Mouse (Mus musculus) midbrain, embryonic 12.5 days (tissue): ENCODE measurements around the gene 1500009L16Rik. TPM values are rescaled to one million over a fixed set of nuclear protein-coding genes. Genes with fewer than 3 reads are reported as not detected.

Experiments used
- ATAC-seq: fragments of 200-750 bp; cut with Nextera tagmentation; 2 replicates; pipeline ENCODE4 v1.8.0; 2017; ENCODE audit warnings: low read depth, moderate TSS enrichment, moderate library complexity; ENCODE audit not compliant: low FRiP score
- H3K27ac ChIP-seq: fragments of 300-500 bp; sonication (generic); replicated peaks from 2 replicates; pipeline ENCODE4 v1.5.1; 2016; ENCODE audit warnings: mild to moderate bottlenecking
- H3K27me3 ChIP-seq: fragments of 300-500 bp; sonication (generic); 2 replicates; pipeline ENCODE4 v1.6.1; 2016; ENCODE audit warnings: mild to moderate bottlenecking
- H3K36me3 ChIP-seq: fragments of 300-500 bp; sonication (generic); 2 replicates; pipeline ENCODE4 v1.6.1; 2016
- H3K4me1 ChIP-seq: fragments of 300-500 bp; sonication (generic); 2 replicates; pipeline ENCODE4 v1.6.1; 2016
- H3K4me2 ChIP-seq: fragments of 300-500 bp; sonication (generic); replicated peaks from 2 replicates; pipeline ENCODE4 v1.6.1; 2016; ENCODE audit warnings: mild to moderate bottlenecking, moderate library complexity
- H3K4me3 ChIP-seq: fragments of 300-500 bp; sonication (generic); 2 replicates; pipeline ENCODE4 v1.5.1; 2016; ENCODE audit warnings: mild to moderate bottlenecking
- H3K9ac ChIP-seq: fragments of 300-500 bp; sonication (generic); replicated peaks from 2 replicates; pipeline ENCODE4 v1.6.1; 2016; ENCODE audit warnings: mild to moderate bottlenecking, moderate library complexity
- H3K9me3 ChIP-seq: fragments of 300-500 bp; sonication (generic); 2 replicates; pipeline ENCODE4 v1.6.1; 2016; ENCODE audit warnings: mild to moderate bottlenecking
- WGBS: fragments of 180-500 bp; shearing (Covaris S2); methylation state at CpG from one replicate; pipeline ENCODE4 v1.1.7; 2016; 5-methylcytosine and 5-hydroxymethylcytosine counted together
- polyA plus RNA-seq: library from polyadenylated mRNA; unstranded; fragments of >200 nt; fragmentation: Nextera tagmentation; extraction: Ambion mirVana; gene quantifications from 2 replicates; pipeline ENCODE4 v1.2.1, GENCODE M21; 2016

Gene 1500009L16Rik
- polyA plus RNA-seq, 1 experiment from 2014 or later: 40.8 TPM

GRCm38 (mm10) chr10:83766882-83767281 lies 44.2 kb downstream of the 1500009L16Rik start:
- no peak overlapping the region for H3K4me2 ChIP-seq
- no peak overlapping the region for H3K4me3 ChIP-seq
- H3K27me3 ChIP-seq: no peaks in the 10 kb centered on the region
- no peak overlapping the region for H3K9ac ChIP-seq
- no peak overlapping the region for H3K27ac ChIP-seq
- H3K4me1 ChIP-seq: no peaks in the 10 kb centered on the region
- peaks cover 3% of the 10 kb centered on the region; the same call in 1 of the 2 replicates for H3K9me3 ChIP-seq
- no peak for ATAC-seq
- 0 out of 2 replicates have a peak, but pooled peaks cover 1% of the 10 kb centered on the region for H3K36me3 ChIP-seq

GRCm38 (mm10) chr10:83776272-83776878 lies 53.7 kb downstream of the 1500009L16Rik start:
- Histone ChIP-seq H3K4me1 (no peaks in the 10 kb centered on the region), H3K4me2 (no peak overlapping the region), H3K27ac (no peak overlapping the region), H3K27me3 (no peaks in the 10 kb centered on the region), H3K9ac (no peak overlapping the region), H3K9me3 (0 out of 2 replicates have a peak, but pooled peaks cover 5% of the 10 kb centered on the region), H3K4me3 (no peak overlapping the region), H3K36me3 (no peaks in the 10 kb centered on the region)
- WGBS: 49% methylated on average over 11 of the region's 11 CpGs
- ATAC-seq: no peak

GRCm38 (mm10) chr10:83777253-83777652 lies 54.6 kb downstream of the 1500009L16Rik start:
- Histone ChIP-seq H3K9ac (no peak overlapping the region), H3K27ac (no peak overlapping the region), H3K4me1 (no peaks in the 10 kb centered on the region), H3K9me3 (0 out of 2 replicates have a peak, but pooled peaks cover 5% of the 10 kb centered on the region), H3K36me3 (no peaks in the 10 kb centered on the region), H3K4me3 (no peak overlapping the region), H3K27me3 (no peaks in the 10 kb centered on the region), H3K4me2 (no peak overlapping the region)
- WGBS: 87% methylated on average over 9 of the region's 9 CpGs
- ATAC-seq: no peak

- ATAC-seq: no peak
- H3K4me3 ChIP-seq: no peak overlapping the region
- H3K27me3 ChIP-seq: no peaks in the 10 kb centered on the region
- no peak overlapping the region for H3K9ac ChIP-seq
- no peaks in the 10 kb centered on the region for H3K36me3 ChIP-seq
- no peaks in the 10 kb centered on the region for H3K4me1 ChIP-seq
- 0 out of 2 replicates have a peak, but pooled peaks cover 5% of the 10 kb centered on the region for H3K9me3 ChIP-seq
- no peak overlapping the region for H3K4me2 ChIP-seq
- WGBS: 91% methylated on average over 4 of the region's 4 CpGs
- no peak overlapping the region for H3K27ac ChIP-seq
These were observed 59.2 kb downstream of the 1500009L16Rik start for GRCm38 (mm10) chr10:83781854-83782253.

GRCm38 (mm10) chr10:83782371-83783120 lies 59.9 kb downstream of the 1500009L16Rik start:
- no peak overlapping the region for H3K4me2 ChIP-seq
- H3K36me3 ChIP-seq: no peaks in the 10 kb centered on the region
- H3K27ac ChIP-seq: no peak overlapping the region
- 93% methylated on average over 10 of the region's 10 CpGs for WGBS
- H3K9ac ChIP-seq: no peak overlapping the region
- no peaks in the 10 kb centered on the region for H3K4me1 ChIP-seq
- no peak for ATAC-seq
- H3K9me3 ChIP-seq: 0 out of 2 replicates have a peak, but pooled peaks cover 5% of the 10 kb centered on the region
- no peaks in the 10 kb centered on the region for H3K27me3 ChIP-seq
- no peak overlapping the region for H3K4me3 ChIP-seq

GRCm38 (mm10) chr10:83785003-83785402 lies 62.3 kb downstream of the 1500009L16Rik start:
- H3K9ac ChIP-seq: no peak overlapping the region
- no peak overlapping the region for H3K27ac ChIP-seq
- no peak for ATAC-seq
- no peaks in the 10 kb centered on the region for H3K4me1 ChIP-seq
- 35% methylated on average over 5 of the region's 5 CpGs for WGBS
- H3K36me3 ChIP-seq: no peaks in the 10 kb centered on the region
- H3K4me2 ChIP-seq: no peak overlapping the region
- no peaks in the 10 kb centered on the region for H3K9me3 ChIP-seq
- H3K27me3 ChIP-seq: no peaks in the 10 kb centered on the region
- H3K4me3 ChIP-seq: no peak overlapping the region

GRCm38 (mm10) chr10:83785627-83786392 lies 63.1 kb downstream of the 1500009L16Rik start:
- H3K4me1 ChIP-seq: no peaks in the 10 kb centered on the region
- no peak for ATAC-seq
- no peaks in the 10 kb centered on the region for H3K27me3 ChIP-seq
- H3K9ac ChIP-seq: no peak overlapping the region
- H3K4me3 ChIP-seq: no peak overlapping the region
- H3K4me2 ChIP-seq: no peak overlapping the region
- no peaks in the 10 kb centered on the region for H3K9me3 ChIP-seq
- H3K36me3 ChIP-seq: no peaks in the 10 kb centered on the region
- H3K27ac ChIP-seq: no peak overlapping the region
- 71% methylated on average over 3 of the region's 3 CpGs for WGBS

GRCm38 (mm10) chr10:83795088-83795487 lies 72.4 kb downstream of the 1500009L16Rik start:
- no peaks in the 10 kb centered on the region for H3K9me3 ChIP-seq
- H3K4me2 ChIP-seq: no peak overlapping the region
- H3K9ac ChIP-seq: no peak overlapping the region
- H3K4me3 ChIP-seq: no peak overlapping the region
- no peak overlapping the region for H3K27ac ChIP-seq
- ATAC-seq: no peak
- H3K4me1 ChIP-seq: no peaks in the 10 kb centered on the region
- no peaks in the 10 kb centered on the region for H3K36me3 ChIP-seq
- H3K27me3 ChIP-seq: no peaks in the 10 kb centered on the region

GRCm38 (mm10) chr10:83795500-83795899 lies 72.8 kb downstream of the 1500009L16Rik start:
- H3K4me1 ChIP-seq: no peaks in the 10 kb centered on the region
- H3K9ac ChIP-seq: no peak overlapping the region
- 95% methylated on average over 4 of the region's 4 CpGs for WGBS
- ATAC-seq: no peak
- H3K4me3 ChIP-seq: no peak overlapping the region
- H3K27ac ChIP-seq: no peak overlapping the region
- H3K36me3 ChIP-seq: no peaks in the 10 kb centered on the region
- H3K9me3 ChIP-seq: no peaks in the 10 kb centered on the region
- no peak overlapping the region for H3K4me2 ChIP-seq
- no peaks in the 10 kb centered on the region for H3K27me3 ChIP-seq

- no peak overlapping the region for H3K27ac ChIP-seq
- H3K36me3 ChIP-seq: no peaks in the 10 kb centered on the region
- ATAC-seq: no peak
- H3K9me3 ChIP-seq: no peaks in the 10 kb centered on the region
- no peak overlapping the region for H3K4me3 ChIP-seq
- H3K9ac ChIP-seq: no peak overlapping the region
- H3K4me1 ChIP-seq: 0 out of 2 replicates have a peak, but pooled peaks cover 9% of the 10 kb centered on the region
- no peak overlapping the region for H3K4me2 ChIP-seq
- WGBS: 74% methylated on average over 6 of the region's 6 CpGs
- no peaks in the 10 kb centered on the region for H3K27me3 ChIP-seq
These were observed 81.4 kb downstream of the 1500009L16Rik start for GRCm38 (mm10) chr10:83804021-83804420.

GRCm38 (mm10) chr10:83805201-83805718 lies 82.6 kb downstream of the 1500009L16Rik start:
- H3K4me1 ChIP-seq: 0 out of 2 replicates have a peak, but pooled peaks cover 9% of the 10 kb centered on the region
- no peak overlapping the region for H3K9ac ChIP-seq
- no peaks in the 10 kb centered on the region for H3K36me3 ChIP-seq
- WGBS: 56% methylated on average over 11 of the region's 11 CpGs
- H3K4me3 ChIP-seq: no peak overlapping the region
- H3K4me2 ChIP-seq: no peak overlapping the region
- no peaks in the 10 kb centered on the region for H3K9me3 ChIP-seq
- no peaks in the 10 kb centered on the region for H3K27me3 ChIP-seq
- peak overlapping the region; percentile 39; the same call in 1 of the 2 replicates for H3K27ac ChIP-seq
- ATAC-seq: peak; percentile 47; the same call in 1 of the 2 replicates

- Histone ChIP-seq H3K4me1 (0 out of 2 replicates have a peak, but pooled peaks cover 9% of the 10 kb centered on the region), H3K9ac (no peak overlapping the region), H3K27ac (no peak overlapping the region), H3K27me3 (no peaks in the 10 kb centered on the region), H3K9me3 (no peaks in the 10 kb centered on the region), H3K36me3 (no peaks in the 10 kb centered on the region), H3K4me3 (no peak overlapping the region), H3K4me2 (no peak overlapping the region)
- 85% methylated on average over 8 of the region's 8 CpGs for WGBS
- no peak for ATAC-seq
These were observed 84.6 kb downstream of the 1500009L16Rik start for GRCm38 (mm10) chr10:83807251-83807650.
